Mouse (Mus musculus): ENCODE results near the gene Birc3. TPM values are rescaled to one million over a fixed set of nuclear protein-coding genes. Genes with fewer than 3 reads are reported as not detected.
"Not testable (repeated sequence)": the region's sequence is repeated elsewhere in the genome, so short reads cannot be mapped to it uniquely, and the experiment has no call there.

The Birc3 gene
- polyA plus RNA-seq, 1 experiment from 2014 or later = 1.2 TPM

GRCm38 (mm10) chr9:7891177-7891576 lies 18.2 kb upstream of the Birc3 start:
- Histone ChIP-seq H3K4me2 (replicated peaks) (no peak overlapping the region), H3K4me3 (no peak overlapping the region), H3K27me3 (no peaks in the 10 kb centered on the region), H3K36me3 (no peaks in the 10 kb centered on the region), H3K4me1 (no peaks in the 10 kb centered on the region), H3K27ac (replicated peaks) (no peak overlapping the region), H3K9me3 (no peaks in the 10 kb centered on the region), H3K9ac (replicated peaks) (no peak overlapping the region)
- no peak for ATAC-seq (replicated peaks)
- 71% methylated on average over 1 of the region's 1 CpGs for WGBS

DNA sequence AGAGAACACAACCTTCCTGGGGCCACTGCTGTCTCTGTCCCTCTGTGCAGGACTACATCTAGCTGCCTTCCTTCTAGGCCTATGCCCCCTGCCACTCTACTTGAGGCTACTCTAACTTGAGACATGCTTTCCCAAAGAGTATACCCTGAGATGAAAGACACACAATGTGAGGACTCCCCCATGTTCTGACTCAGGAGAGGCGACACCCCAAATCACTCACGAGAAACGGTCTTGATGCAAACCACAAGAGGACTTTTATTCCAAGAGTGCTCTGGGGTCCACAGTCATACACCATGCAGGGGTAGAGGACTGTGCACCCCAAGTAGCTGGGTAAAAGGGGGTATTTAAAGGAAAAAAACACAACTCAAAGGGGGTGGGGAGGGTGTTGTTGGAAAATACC lies 11.4 kb upstream of the Birc3 start:
- WGBS = 94% methylated on average over 3 of the region's 3 CpGs
- H3K9ac ChIP-seq (replicated peaks) = no peak overlapping the region

DNA sequence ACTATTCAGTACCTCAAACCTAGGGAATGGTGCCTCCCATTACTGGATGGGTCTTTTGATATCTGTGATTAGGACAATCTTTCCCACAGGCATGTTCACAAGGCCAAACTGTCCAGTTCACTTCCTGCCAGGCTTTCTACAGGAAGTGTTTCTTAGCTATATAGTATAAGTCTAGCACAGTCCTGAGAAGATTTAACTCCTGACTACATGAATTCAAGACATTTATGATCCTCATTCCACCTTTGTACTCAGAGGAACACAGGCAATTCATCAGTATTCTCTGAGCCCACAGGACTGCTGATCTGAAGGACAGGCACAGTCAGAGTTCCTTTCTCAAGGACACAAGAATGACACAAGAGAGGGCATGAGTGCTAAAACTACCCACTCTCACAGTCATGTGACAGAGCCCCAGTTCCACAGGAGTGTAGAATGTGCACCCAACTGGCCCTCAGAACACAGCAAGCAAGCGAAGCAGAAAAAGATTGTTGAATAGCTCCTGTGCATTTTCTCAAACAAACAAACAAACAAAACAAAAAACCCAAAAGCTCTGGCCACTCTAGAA lies 9.4 kb upstream of the Birc3 start:
- Histone ChIP-seq H3K27me3 (no peaks in the 10 kb centered on the region), H3K4me3 (no peak overlapping the region), H3K4me2 (replicated peaks) (no peak overlapping the region), H3K36me3 (no peaks in the 10 kb centered on the region), H3K4me1 (no peaks in the 10 kb centered on the region), H3K9me3 (no peaks in the 10 kb centered on the region), H3K27ac (replicated peaks) (no peak overlapping the region), H3K9ac (replicated peaks) (no peak overlapping the region)
- WGBS = 88% methylated on average over 1 of the region's 1 CpGs
- ATAC-seq (replicated peaks) = no peak

More for the DNA sequence above, 11.4 kb upstream of the Birc3 start:
- Histone ChIP-seq H3K27ac (replicated peaks) (no peak overlapping the region), H3K36me3 (no peaks in the 10 kb centered on the region), H3K9me3 (no peaks in the 10 kb centered on the region), H3K4me3 (no peak overlapping the region), H3K4me2 (replicated peaks) (no peak overlapping the region), H3K4me1 (no peaks in the 10 kb centered on the region), H3K27me3 (no peaks in the 10 kb centered on the region)
- ATAC-seq (replicated peaks) = no peak

DNA sequence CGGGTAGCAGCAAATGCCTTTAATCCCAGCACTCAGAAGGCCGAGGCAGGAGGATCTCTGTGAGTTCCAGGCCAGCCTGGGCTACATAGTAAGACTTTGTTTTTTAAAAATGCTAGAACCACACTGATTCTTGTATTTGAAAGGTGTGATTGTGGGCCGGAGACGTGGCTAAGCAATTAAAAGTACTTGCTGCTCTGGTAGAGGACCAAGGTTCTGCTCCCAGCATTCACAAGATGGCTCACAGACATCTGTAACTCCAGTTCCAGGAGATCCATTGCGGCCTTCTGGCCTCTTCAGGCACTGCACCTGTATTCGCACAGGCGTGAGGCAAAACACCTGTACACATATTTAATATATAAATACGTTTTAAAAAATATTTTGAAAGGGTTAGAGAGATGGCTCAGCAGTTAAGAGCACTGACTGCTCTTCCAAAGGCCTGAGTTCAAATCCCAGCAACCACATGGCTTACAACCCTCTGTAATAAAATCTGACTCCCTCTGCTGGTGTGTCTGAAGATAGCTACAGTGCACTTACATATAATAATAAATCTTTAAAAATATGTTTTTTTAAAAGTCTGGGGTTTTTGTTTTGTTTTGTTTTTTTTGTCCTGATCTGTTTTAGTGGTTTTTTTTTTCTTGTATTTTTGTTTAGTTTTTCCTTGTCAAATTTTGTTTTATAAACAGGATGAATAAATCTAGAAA lies 675 bp upstream of the Birc3 start:
- Histone ChIP-seq H3K36me3 (no peaks in the 10 kb centered on the region), H3K9ac (replicated peaks) (no peak overlapping the region), H3K4me1 (peaks cover 6% of the 10 kb centered on the region), H3K27ac (replicated peaks) (no peak overlapping the region), H3K4me2 (replicated peaks) (no peak overlapping the region; the same call in 1 of the 2 replicates), H3K27me3 (no peaks in the 10 kb centered on the region), H3K4me3 (no peak overlapping the region), H3K9me3 (no peaks in the 10 kb centered on the region)
- no peak for ATAC-seq (replicated peaks)
- 92% methylated on average over 8 of the region's 8 CpGs for WGBS

GRCm38 (mm10) chr9:7872044-7872774 lies 777 bp downstream of the Birc3 start:
- peak; percentile 62 for ATAC-seq (replicated peaks)
- Histone ChIP-seq H3K9me3 (no peaks in the 10 kb centered on the region), H3K4me1 (peaks cover 6% of the 10 kb centered on the region), H3K4me3 (peak overlapping the region; percentile 42), H3K27ac (replicated peaks) (no peak overlapping the region), H3K27me3 (no peaks in the 10 kb centered on the region), H3K36me3 (no peaks in the 10 kb centered on the region), H3K4me2 (replicated peaks) (peak overlapping the region; percentile 89), H3K9ac (replicated peaks) (peak overlapping the region; percentile 49)
- 18% methylated on average over 23 of the region's 23 CpGs for WGBS

GRCm38 (mm10) chr9:7871316-7872043 lies 1.5 kb downstream of the Birc3 start:
- Histone ChIP-seq H3K36me3 (no peaks in the 10 kb centered on the region), H3K4me1 (peaks cover 6% of the 10 kb centered on the region), H3K4me2 (replicated peaks) (no peak overlapping the region), H3K9ac (replicated peaks) (no peak overlapping the region), H3K27ac (replicated peaks) (no peak overlapping the region), H3K9me3 (no peaks in the 10 kb centered on the region), H3K4me3 (no peak overlapping the region), H3K27me3 (no peaks in the 10 kb centered on the region)
- no peak for ATAC-seq (replicated peaks)
- WGBS = 68% methylated on average over 4 of the region's 4 CpGs

DNA sequence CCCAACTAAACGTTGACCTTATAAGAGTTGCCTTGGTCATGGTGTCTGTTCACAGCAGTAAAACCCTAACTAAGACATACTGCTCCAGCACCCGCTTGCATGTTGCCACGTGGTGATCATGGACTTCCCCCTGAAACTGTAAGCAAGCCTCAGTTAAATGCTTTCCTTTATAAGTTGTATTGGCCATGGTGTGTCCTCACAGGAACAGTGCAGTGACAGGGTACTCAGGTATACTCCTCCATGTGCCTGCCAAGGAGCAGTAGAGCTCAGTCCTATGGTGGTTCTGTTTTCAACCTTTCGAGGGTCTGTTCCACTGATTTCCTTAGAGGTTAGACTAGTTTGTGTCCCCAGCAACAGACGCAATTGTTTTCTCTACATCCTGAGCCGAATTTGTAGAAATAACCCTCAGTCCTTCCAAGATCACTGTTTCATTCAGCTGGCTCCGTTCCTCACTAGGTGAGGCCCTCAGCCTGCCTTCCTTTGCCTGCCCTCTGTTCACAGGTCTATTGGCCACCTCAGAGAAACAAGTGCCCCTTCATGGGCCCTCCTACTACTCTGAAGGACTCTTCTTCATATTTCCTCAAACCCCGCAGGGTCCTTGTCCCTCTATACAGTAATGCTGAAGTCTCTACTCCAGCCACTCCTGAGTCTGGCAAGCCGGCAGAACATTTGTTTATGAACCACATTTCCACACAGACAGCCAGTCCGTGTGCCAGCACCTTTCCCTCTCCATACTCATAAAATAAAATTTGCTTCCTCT lies 2.2 kb downstream of the Birc3 start:
- no peaks in the 10 kb centered on the region for H3K36me3 ChIP-seq
- 90% methylated on average over 10 of the region's 10 CpGs for WGBS
- no peak overlapping the region for H3K27ac ChIP-seq (replicated peaks)
- no peaks in the 10 kb centered on the region for H3K9me3 ChIP-seq
- ATAC-seq (replicated peaks) = no peak
- no peaks in the 10 kb centered on the region for H3K27me3 ChIP-seq
- no peak overlapping the region for H3K4me2 ChIP-seq (replicated peaks)
- no peak overlapping the region for H3K4me3 ChIP-seq
- no peak overlapping the region for H3K9ac ChIP-seq (replicated peaks)
- H3K4me1 ChIP-seq = peaks cover 6% of the 10 kb centered on the region

DNA sequence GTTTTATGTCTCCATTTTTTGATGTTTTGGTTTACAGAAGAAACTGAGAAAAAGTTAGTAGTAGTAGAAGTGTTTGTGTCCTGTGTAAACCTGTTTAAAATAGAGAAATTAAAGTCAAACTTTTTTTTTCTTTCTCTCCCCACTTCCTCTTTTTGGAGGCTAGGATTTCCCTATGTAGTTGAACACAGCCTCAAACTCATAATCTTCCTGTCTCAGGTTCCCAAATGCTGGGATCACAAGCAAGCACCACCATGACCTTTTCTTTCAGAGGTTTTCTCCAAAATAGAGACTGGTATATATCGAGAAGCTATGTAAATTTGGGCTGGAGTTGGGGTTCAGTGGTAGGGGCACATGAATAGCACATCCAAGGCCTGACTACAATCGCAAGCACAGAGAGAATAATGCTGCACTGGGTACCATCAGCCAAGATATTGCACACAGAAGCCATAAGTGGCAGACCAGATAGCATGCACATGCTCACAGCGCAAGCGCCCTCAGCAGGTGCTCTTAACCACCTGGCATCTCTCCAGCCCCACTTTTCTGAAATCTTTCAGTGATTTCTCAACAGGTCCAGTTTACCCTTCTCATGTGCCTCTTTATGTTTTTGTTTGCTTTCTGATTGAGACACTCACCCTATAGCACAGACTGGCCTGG lies 4.0 kb downstream of the Birc3 start:
- 86% methylated on average over 4 of the region's 4 CpGs for WGBS
- peaks cover 6% of the 10 kb centered on the region for H3K4me1 ChIP-seq

GRCm38 (mm10) chr9:7867981-7868380 lies 5.0 kb downstream of the Birc3 start:
- H3K27me3 ChIP-seq = no peaks in the 10 kb centered on the region
- no peaks in the 10 kb centered on the region for H3K9me3 ChIP-seq
- no peak overlapping the region for H3K4me2 ChIP-seq (replicated peaks)
- no peak overlapping the region for H3K4me3 ChIP-seq
- no peaks in the 10 kb centered on the region for H3K36me3 ChIP-seq
- no peak overlapping the region for H3K9ac ChIP-seq (replicated peaks)
- ATAC-seq (replicated peaks) = no peak
- WGBS = 94% methylated on average over 3 of the region's 3 CpGs
- H3K27ac ChIP-seq (replicated peaks) = no peak overlapping the region
- peaks cover 6% of the 10 kb centered on the region for H3K4me1 ChIP-seq

More for the DNA sequence above, 4.0 kb downstream of the Birc3 start:
- no peak overlapping the region for H3K9ac ChIP-seq (replicated peaks)
- no peak for ATAC-seq (replicated peaks)
- H3K27ac ChIP-seq (replicated peaks) = no peak overlapping the region
- H3K36me3 ChIP-seq = no peaks in the 10 kb centered on the region
- H3K4me3 ChIP-seq = no peak overlapping the region
- no peak overlapping the region for H3K4me2 ChIP-seq (replicated peaks)
- no peaks in the 10 kb centered on the region for H3K9me3 ChIP-seq
- H3K27me3 ChIP-seq = no peaks in the 10 kb centered on the region

DNA sequence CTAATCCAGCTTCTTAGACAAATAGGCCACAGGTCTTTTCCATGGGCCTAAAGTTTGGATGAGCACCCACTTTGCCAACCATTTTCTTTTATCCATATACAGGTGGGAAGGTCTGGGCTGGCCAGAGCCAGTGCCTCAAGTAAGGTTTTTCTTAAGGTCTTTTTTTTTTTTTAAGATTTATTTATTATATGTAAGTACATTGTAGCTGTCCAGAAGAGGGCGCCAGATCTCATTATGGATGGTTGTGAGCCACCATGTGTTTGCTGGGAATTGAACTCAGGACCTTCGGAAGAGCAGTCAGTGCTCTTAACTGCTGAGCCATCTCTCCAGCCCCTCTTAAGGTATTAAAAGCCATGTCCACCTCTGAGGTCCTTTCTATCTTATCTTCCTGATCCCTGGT lies 6.0 kb downstream of the Birc3 start:
- not testable (repeated sequence) for H3K4me2 ChIP-seq (replicated peaks); H3K4me3 ChIP-seq; H3K36me3 ChIP-seq; H3K9ac ChIP-seq (replicated peaks); H3K9me3 ChIP-seq; ATAC-seq (replicated peaks); H3K4me1 ChIP-seq; H3K27ac ChIP-seq (replicated peaks); H3K27me3 ChIP-seq
- 83% methylated on average over 2 of the region's 2 CpGs for WGBS

GRCm38 (mm10) chr9:7860976-7861375 lies 12.0 kb downstream of the Birc3 start:
- WGBS = 90% methylated on average over 5 of the region's 5 CpGs

More at GRCm38 (mm10) chr9:7860976-7861375, 12.0 kb downstream of the Birc3 start:
- H3K27me3 ChIP-seq = no peaks in the 10 kb centered on the region
- H3K4me2 ChIP-seq (replicated peaks) = no peak overlapping the region
- no peaks in the 10 kb centered on the region for H3K36me3 ChIP-seq
- no peak overlapping the region for H3K9ac ChIP-seq (replicated peaks)
- no peak for ATAC-seq (replicated peaks)
- no peak overlapping the region for H3K4me3 ChIP-seq
- no peaks in the 10 kb centered on the region for H3K4me1 ChIP-seq
- H3K9me3 ChIP-seq = no peaks in the 10 kb centered on the region
- no peak overlapping the region for H3K27ac ChIP-seq (replicated peaks)
